Mouse (Mus musculus): ENCODE measurements around the gene Me1. TPM values are rescaled to one million over a fixed set of nuclear protein-coding genes. Genes with fewer than 3 reads are reported as not detected.

Gene Me1
- polyA plus RNA-seq, 1 experiment from 2014 or later: 26.2 TPM

DNA sequence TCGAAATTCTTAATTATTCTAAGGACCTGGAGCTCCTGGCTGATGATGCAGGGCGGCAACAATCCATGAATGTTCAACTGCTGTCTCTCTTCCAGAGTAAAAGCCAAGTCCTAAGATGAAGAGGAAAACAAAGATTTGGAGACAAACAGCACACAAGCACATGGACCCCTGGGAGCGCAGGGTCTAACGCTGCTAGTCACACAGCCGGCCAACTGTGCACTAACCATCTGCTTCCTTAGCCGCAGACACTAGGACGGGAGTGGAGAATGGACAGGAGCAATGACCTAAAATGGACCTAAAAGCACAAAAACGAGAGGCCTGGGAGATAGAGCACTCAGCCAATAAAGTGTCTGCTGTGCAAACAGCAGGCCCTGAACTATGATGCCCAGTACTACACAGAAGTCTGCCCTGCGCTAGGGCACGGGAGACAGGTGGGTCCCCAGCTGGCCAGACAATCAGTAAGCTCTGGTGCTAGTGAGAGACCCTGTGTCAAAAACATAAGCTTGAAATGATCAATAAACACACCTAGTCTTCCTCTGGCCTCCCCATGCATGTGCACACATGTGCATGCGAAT is 15.8 kb downstream of the Me1 start:
- no peaks in the 10 kb centered on the region for H3K27me3 ChIP-seq (ENCODE audit: control insufficient read depth, insufficient read depth, low read depth, low read length)
- no peak overlapping the region for H3K9ac ChIP-seq (ENCODE audit: low read length)
- 86% methylated on average over 11 of the region's 11 CpGs for WGBS
- no peak overlapping the region for H3K4me2 ChIP-seq (ENCODE audit: low read depth, low read length)
- no peak overlapping the region for H3K4me3 ChIP-seq (ENCODE audit: low read length)
- no peak overlapping the region for H3K27ac ChIP-seq (ENCODE audit: low read length)
- ATAC-seq (ENCODE audit: low read depth): no peak
- H3K9me3 ChIP-seq (ENCODE audit: control insufficient read depth, low read length): no peaks in the 10 kb centered on the region
- no peaks in the 10 kb centered on the region for H3K36me3 ChIP-seq (ENCODE audit: control insufficient read depth, insufficient read depth, low read length)
- no peaks in the 10 kb centered on the region; the same call in 1 of the 2 replicates for H3K4me1 ChIP-seq (replicated peaks; ENCODE audit: control insufficient read depth, insufficient read depth, low read length)

DNA sequence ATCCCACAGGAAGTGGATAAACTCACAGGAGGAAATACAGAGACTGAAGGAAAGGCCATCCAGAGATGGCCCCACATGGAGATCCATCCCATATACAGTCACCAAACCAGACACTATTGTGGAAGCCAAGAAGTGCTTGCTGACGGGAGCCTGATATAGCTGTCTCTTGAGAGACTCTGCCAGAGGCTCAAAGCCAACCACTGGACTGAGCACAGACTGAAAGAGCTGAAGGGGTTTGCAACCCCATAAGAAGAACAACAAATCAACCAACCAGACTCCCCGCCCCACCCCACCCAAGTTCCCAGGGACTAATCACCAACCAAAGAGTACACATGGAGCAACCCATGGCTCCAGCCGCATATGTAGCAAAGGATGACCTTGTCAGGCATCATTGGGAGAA is 19.5 kb downstream of the Me1 start:
- no peak overlapping the region for H3K4me2 ChIP-seq (ENCODE audit: low read depth, low read length)
- H3K36me3 ChIP-seq (ENCODE audit: control insufficient read depth, insufficient read depth, low read length): no peaks in the 10 kb centered on the region
- 70% methylated on average over 3 of the region's 3 CpGs for WGBS
- no peaks in the 10 kb centered on the region for H3K9me3 ChIP-seq (ENCODE audit: control insufficient read depth, low read length)
- H3K27ac ChIP-seq (ENCODE audit: low read length): no peak overlapping the region
- H3K4me1 ChIP-seq (replicated peaks; ENCODE audit: control insufficient read depth, insufficient read depth, low read length): peaks cover 3% of the 10 kb centered on the region; the same call in 1 of the 2 replicates
- H3K9ac ChIP-seq (ENCODE audit: low read length): no peak overlapping the region
- H3K4me3 ChIP-seq (ENCODE audit: low read length): no peak overlapping the region
- ATAC-seq (ENCODE audit: low read depth): no peak
- H3K27me3 ChIP-seq (ENCODE audit: control insufficient read depth, insufficient read depth, low read depth, low read length): no peaks in the 10 kb centered on the region; the same call in 1 of the 2 replicates

DNA sequence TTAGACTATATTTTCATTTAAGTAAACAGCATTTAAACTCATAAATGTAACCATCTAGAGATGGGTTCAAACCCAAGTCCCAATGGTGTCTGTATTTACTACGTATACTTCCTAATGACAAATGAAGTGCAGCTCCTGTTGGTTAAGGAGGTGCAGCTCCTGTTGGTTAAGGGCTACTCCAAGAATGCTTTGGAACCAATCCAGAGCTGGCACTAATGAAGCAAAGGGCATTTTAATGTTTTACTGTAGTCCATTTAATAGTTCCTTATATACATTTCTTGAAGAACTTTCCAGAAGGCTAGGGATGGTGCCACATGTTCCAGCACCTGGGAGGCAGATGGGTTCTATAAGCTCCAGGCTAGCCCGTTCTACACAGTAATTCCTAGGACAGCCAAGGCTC is 20.3 kb downstream of the Me1 start:
- Histone ChIP-seq H3K27ac (ENCODE audit: low read length) (no peak overlapping the region), H3K36me3 (ENCODE audit: control insufficient read depth, insufficient read depth, low read length) (no peaks in the 10 kb centered on the region), H3K9me3 (ENCODE audit: control insufficient read depth, low read length) (no peaks in the 10 kb centered on the region), H3K4me3 (ENCODE audit: low read length) (no peak overlapping the region), H3K4me1 (replicated peaks; ENCODE audit: control insufficient read depth, insufficient read depth, low read length) (peaks cover 3% of the 10 kb centered on the region; the same call in 1 of the 2 replicates), H3K27me3 (ENCODE audit: control insufficient read depth, insufficient read depth, low read depth, low read length) (no peaks in the 10 kb centered on the region; the same call in 1 of the 2 replicates), H3K4me2 (ENCODE audit: low read depth, low read length) (no peak overlapping the region), H3K9ac (ENCODE audit: low read length) (no peak overlapping the region)
- WGBS: 85% methylated on average over 2 of the region's 2 CpGs
- ATAC-seq (ENCODE audit: low read depth): no peak

DNA sequence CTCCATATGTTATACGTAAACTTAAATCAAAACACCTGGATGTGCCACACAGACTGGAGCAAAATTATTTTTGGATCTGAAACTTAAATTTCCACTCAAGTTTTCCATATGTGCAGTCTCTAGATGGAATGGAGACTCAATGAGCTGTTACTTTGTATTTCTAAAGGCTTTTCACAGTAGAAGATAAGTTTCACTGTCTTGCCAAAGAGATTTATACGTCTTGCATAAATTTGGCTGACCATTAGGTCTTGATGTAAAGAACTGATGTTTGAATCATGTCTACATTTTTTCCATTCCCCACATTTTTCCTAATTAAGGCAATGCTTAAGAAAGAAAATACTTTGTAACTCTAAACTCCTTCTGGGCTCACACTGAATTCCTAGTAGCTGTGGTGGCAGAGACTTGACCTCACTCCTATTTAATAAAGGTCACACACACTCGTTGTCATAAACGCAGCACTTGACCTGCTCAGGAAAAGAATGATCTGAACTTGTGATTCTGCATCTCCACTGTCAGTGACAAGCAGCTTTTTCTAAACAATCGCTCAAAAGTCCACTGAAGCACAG is 22.8 kb downstream of the Me1 start:
- ATAC-seq (ENCODE audit: low read depth): peak; percentile 90
- Histone ChIP-seq H3K27ac (ENCODE audit: low read length) (peak overlapping the region; percentile 4; the same call in 1 of the 2 replicates), H3K27me3 (ENCODE audit: control insufficient read depth, insufficient read depth, low read depth, low read length) (no peaks in the 10 kb centered on the region; the same call in 1 of the 2 replicates), H3K36me3 (ENCODE audit: control insufficient read depth, insufficient read depth, low read length) (no peaks in the 10 kb centered on the region), H3K4me1 (replicated peaks; ENCODE audit: control insufficient read depth, insufficient read depth, low read length) (peaks cover 8% of the 10 kb centered on the region; the same call in 1 of the 2 replicates), H3K9me3 (ENCODE audit: control insufficient read depth, low read length) (no peaks in the 10 kb centered on the region), H3K4me3 (ENCODE audit: low read length) (no peak overlapping the region), H3K9ac (ENCODE audit: low read length) (no peak overlapping the region), H3K4me2 (ENCODE audit: low read depth, low read length) (no peak overlapping the region)
- WGBS: 30% methylated on average over 5 of the region's 5 CpGs

DNA sequence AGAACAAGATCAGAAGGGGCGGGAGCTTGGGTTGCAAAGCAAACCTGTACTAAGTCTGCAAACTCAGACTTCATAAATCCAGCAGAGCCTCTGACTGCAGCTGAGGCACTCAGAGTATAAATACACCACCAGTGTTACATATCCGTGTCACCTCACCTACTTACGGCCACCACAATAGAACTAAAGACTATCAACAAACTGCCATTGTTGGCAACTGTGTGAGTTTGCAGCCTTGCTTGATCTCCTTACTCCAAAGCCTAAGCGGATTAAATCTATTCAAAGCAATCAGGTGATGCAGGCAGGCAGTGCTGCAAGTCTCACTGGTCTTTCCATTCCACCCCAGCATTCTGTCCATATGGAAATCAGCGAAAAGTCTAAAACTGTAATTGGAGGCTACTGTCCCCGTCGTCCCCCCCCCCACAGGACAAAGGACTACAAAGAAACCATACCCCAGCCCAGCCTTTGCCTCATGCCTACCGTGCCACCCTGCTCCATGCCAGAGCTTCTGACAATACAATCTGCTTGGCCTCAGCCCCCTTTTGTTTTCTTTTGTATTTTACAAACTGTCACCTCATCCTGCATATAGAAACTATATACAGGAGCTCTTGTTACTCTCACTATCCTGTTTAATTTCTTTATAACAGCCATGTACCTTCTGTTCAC is 27.0 kb downstream of the Me1 start:
- no peak overlapping the region for H3K27ac ChIP-seq (ENCODE audit: low read length)
- H3K27me3 ChIP-seq (ENCODE audit: control insufficient read depth, insufficient read depth, low read depth, low read length): no peaks in the 10 kb centered on the region
- peaks cover 12% of the 10 kb centered on the region; the same call in 1 of the 2 replicates for H3K4me1 ChIP-seq (replicated peaks; ENCODE audit: control insufficient read depth, insufficient read depth, low read length)
- H3K4me3 ChIP-seq (ENCODE audit: low read length): no peak overlapping the region
- no peaks in the 10 kb centered on the region for H3K9me3 ChIP-seq (ENCODE audit: control insufficient read depth, low read length)
- H3K4me2 ChIP-seq (ENCODE audit: low read depth, low read length): no peak overlapping the region
- no peaks in the 10 kb centered on the region for H3K36me3 ChIP-seq (ENCODE audit: control insufficient read depth, insufficient read depth, low read length)
- no peak overlapping the region for H3K9ac ChIP-seq (ENCODE audit: low read length)
- WGBS: 35% methylated on average over 8 of the region's 8 CpGs
- ATAC-seq (ENCODE audit: low read depth): peak; percentile 64

DNA sequence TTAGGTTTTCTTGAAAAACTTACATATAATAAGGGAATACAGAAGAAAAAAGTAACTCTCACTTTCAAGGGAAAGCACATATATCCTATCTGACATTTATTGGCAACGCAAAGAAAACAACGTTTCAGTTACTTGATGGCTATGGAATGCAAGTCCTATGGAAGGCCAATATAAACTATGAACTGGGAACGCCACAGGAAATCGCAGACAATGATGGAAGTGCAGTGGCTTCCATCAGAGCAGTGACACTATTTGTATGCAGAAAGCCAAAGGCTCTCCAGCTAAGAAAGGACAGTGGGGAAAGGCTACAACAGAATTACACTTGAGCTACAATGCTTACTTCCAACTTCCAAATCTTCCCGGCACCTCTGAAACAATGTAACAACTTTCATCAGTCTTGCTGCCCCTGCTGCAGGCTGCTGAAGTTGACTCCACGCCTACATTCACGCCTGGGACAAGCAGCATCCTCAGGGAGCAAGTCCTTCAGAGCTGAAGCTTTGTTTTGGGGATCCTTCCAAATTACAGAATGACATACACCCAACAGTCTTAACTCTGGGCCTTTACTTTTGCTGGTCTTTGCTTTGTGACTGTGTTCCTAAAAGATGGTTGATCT is 28.5 kb downstream of the Me1 start:
- Histone ChIP-seq H3K4me2 (ENCODE audit: low read depth, low read length) (no peak overlapping the region), H3K27me3 (ENCODE audit: control insufficient read depth, insufficient read depth, low read depth, low read length) (no peaks in the 10 kb centered on the region), H3K4me1 (replicated peaks; ENCODE audit: control insufficient read depth, insufficient read depth, low read length) (peaks cover 9% of the 10 kb centered on the region; the same call in 1 of the 2 replicates), H3K4me3 (ENCODE audit: low read length) (no peak overlapping the region), H3K27ac (ENCODE audit: low read length) (peak overlapping the region; percentile 62), H3K9ac (ENCODE audit: low read length) (no peak overlapping the region), H3K9me3 (ENCODE audit: control insufficient read depth, low read length) (no peaks in the 10 kb centered on the region), H3K36me3 (ENCODE audit: control insufficient read depth, insufficient read depth, low read length) (no peaks in the 10 kb centered on the region)
- WGBS: 44% methylated on average over 7 of the region's 7 CpGs
- peak; percentile 70 for ATAC-seq (ENCODE audit: low read depth)

DNA sequence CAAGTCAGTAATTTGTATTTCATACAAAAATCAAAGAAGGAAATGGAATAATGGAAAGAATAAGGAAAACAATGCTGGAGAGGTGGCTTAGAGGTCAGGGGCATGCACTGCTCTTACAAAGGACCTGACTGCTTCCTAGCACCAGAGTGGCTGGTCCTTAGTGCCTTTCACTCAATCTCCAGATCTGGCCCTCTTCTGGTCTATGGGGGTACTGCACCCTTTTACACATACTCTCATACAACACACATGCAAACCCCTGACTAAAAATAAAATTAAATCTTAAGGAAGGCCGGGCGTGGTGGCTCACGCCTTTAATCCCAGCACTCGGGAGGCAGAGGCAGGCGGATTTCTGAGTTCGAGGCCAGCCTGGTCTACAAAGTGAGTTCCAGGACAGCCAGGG is 34.1 kb downstream of the Me1 start:
- H3K4me1 ChIP-seq (replicated peaks; ENCODE audit: control insufficient read depth, insufficient read depth, low read length): no peaks in the 10 kb centered on the region
- H3K27ac ChIP-seq (ENCODE audit: low read length): no peak overlapping the region
- WGBS: 94% methylated on average over 6 of the region's 6 CpGs
- no peak overlapping the region for H3K9ac ChIP-seq (ENCODE audit: low read length)
- no peak overlapping the region for H3K4me3 ChIP-seq (ENCODE audit: low read length)
- H3K36me3 ChIP-seq (ENCODE audit: control insufficient read depth, insufficient read depth, low read length): no peaks in the 10 kb centered on the region
- H3K27me3 ChIP-seq (ENCODE audit: control insufficient read depth, insufficient read depth, low read depth, low read length): no peaks in the 10 kb centered on the region
- ATAC-seq (ENCODE audit: low read depth): no peak
- H3K9me3 ChIP-seq (ENCODE audit: control insufficient read depth, low read length): 0 out of 2 replicates have a peak, but pooled peaks cover 2% of the 10 kb centered on the region
- H3K4me2 ChIP-seq (ENCODE audit: low read depth, low read length): no peak overlapping the region

DNA sequence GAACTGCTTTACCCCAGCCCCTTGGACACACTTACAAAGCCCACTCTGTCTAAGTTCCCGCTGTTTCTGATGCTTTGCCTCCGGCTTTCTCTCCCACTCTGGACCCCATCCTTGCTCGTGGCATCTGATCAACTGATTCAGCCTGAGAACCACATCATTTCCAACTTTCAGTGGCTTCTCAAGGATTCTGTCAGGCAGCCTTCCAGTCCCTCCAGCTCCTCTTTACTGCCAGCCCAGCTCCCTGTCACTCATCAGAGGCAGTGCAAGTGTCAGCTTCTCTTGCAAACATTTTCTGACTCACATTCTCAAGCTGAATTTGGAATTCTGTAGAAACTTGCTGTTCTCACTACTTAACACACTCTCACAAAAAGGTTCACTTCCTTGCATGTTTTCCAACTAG is 34.5 kb downstream of the Me1 start:
- H3K27me3 ChIP-seq (ENCODE audit: control insufficient read depth, insufficient read depth, low read depth, low read length): no peaks in the 10 kb centered on the region
- no peaks in the 10 kb centered on the region for H3K4me1 ChIP-seq (replicated peaks; ENCODE audit: control insufficient read depth, insufficient read depth, low read length)
- H3K4me2 ChIP-seq (ENCODE audit: low read depth, low read length): no peak overlapping the region
- H3K4me3 ChIP-seq (ENCODE audit: low read length): no peak overlapping the region
- WGBS: 87% methylated on average over 3 of the region's 3 CpGs
- H3K9ac ChIP-seq (ENCODE audit: low read length): no peak overlapping the region
- H3K27ac ChIP-seq (ENCODE audit: low read length): no peak overlapping the region
- no peak for ATAC-seq (ENCODE audit: low read depth)
- H3K36me3 ChIP-seq (ENCODE audit: control insufficient read depth, insufficient read depth, low read length): no peaks in the 10 kb centered on the region
- H3K9me3 ChIP-seq (ENCODE audit: control insufficient read depth, low read length): 0 out of 2 replicates have a peak, but pooled peaks cover 2% of the 10 kb centered on the region

DNA sequence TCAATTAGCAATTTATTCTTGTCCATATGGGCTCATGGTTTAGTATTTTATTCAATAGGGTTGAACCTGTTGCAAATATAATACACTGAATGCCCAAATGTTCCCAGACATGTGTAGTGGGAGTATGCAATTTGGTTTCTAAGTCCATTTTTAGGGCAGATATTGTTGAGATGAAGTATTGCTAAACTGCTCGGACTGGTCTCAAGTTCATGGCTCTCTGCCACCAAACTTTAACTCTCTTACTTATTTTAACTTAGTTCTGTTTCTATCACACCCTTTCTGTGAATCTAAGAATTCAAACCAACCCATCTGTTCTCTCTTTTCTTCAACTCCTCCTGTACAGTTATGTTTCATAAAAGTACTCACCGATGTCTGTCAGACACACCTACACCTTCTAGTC is 35.4 kb downstream of the Me1 start:
- Histone ChIP-seq H3K27me3 (ENCODE audit: control insufficient read depth, insufficient read depth, low read depth, low read length) (no peaks in the 10 kb centered on the region), H3K27ac (ENCODE audit: low read length) (no peak overlapping the region), H3K4me2 (ENCODE audit: low read depth, low read length) (no peak overlapping the region), H3K9me3 (ENCODE audit: control insufficient read depth, low read length) (0 out of 2 replicates have a peak, but pooled peaks cover 2% of the 10 kb centered on the region), H3K4me3 (ENCODE audit: low read length) (no peak overlapping the region), H3K4me1 (replicated peaks; ENCODE audit: control insufficient read depth, insufficient read depth, low read length) (no peaks in the 10 kb centered on the region), H3K36me3 (ENCODE audit: control insufficient read depth, insufficient read depth, low read length) (no peaks in the 10 kb centered on the region), H3K9ac (ENCODE audit: low read length) (no peak overlapping the region)
- 62% methylated on average over 2 of the region's 2 CpGs for WGBS
- ATAC-seq (ENCODE audit: low read depth): no peak

Measured in lung, embryonic 16.5 days (tissue).